Mouse (Mus musculus) cerebellum, adult 2 months (tissue): ENCODE results near the gene Cdc27.

Source experiments
- CTCF ChIP-seq: fragments of 200-500 bp; IDR thresholded peaks from 2 replicates; pipeline ENCODE4 v1.5.1; 2011; ENCODE audit warnings: low read depth, mild to moderate bottlenecking, control low read depth, low read length, moderate library complexity, borderline replicate concordance; ENCODE audit not compliant: insufficient read depth
- POLR2A ChIP-seq: fragments of 200-500 bp; IDR thresholded peaks from 2 replicates; pipeline ENCODE4 v1.6.1; 2011; ENCODE audit warnings: low read length, control low read depth, borderline replicate concordance; ENCODE audit not compliant: insufficient read depth

- TF ChIP-seq POLR2A (no peak), CTCF (no peak)
Observed at GRCm38 (mm10) chr11:104585495-104585894, 35.1 kb upstream of the Cdc27 start.
